Comparison of ENCODE assay signal across 8 mouse cellular contexts in genomic region chr16:94527152-94527534, GRCm38 (mm10). TPM values are rescaled to one million over a fixed set of nuclear protein-coding genes. Genes with fewer than 3 reads are reported as not detected.
DNase-seq lines count a peak whose midpoint lies in the region; ATAC-seq and TF ChIP-seq lines count a peak whose summit lies in the region.

No protein-coding gene starts in this region.

- peak overlapping the region; percentile 96 for H3K27ac ChIP-seq in heart, embryonic 11.5 days (ENCODE audit: low read depth, low read length)
- H3K27ac ChIP-seq in forebrain, embryonic 12.5 days, result peak overlapping the region; percentile 96
- H3K27ac ChIP-seq in liver, embryonic 14.5 days, result peak overlapping the region; percentile 79

- ATAC-seq in heart, embryonic 11.5 days (replicated peaks; ENCODE audit: insufficient number of reproducible peaks, low FRiP score, low TSS enrichment), result no peak
- ATAC-seq in forebrain, embryonic 12.5 days (ENCODE audit: low FRiP score), result no peak
- ATAC-seq in liver, embryonic 14.5 days (ENCODE audit: insufficient read depth), result no peak

- H3K9me3 ChIP-seq in heart, embryonic 11.5 days (replicated peaks; ENCODE audit: control insufficient read depth, low read length), result no peaks in the 10 kb centered on the region
- no peaks in the 10 kb centered on the region for H3K9me3 ChIP-seq in forebrain, embryonic 12.5 days
- no peaks in the 10 kb centered on the region for H3K9me3 ChIP-seq in liver, embryonic 14.5 days (ENCODE audit: control insufficient read depth, low read length)

- peak overlapping the region; percentile 73 for H3K4me3 ChIP-seq in heart, embryonic 11.5 days (ENCODE audit: low read depth, low read length)
- peak overlapping the region; percentile 82 for H3K4me3 ChIP-seq in C2C12 (ENCODE audit: insufficient read depth, poor library complexity, severe bottlenecking)
- H3K4me3 ChIP-seq in forebrain, embryonic 12.5 days (replicated peaks), result peak overlapping the region; percentile 90
- H3K4me3 ChIP-seq in liver, embryonic 14.5 days (ENCODE audit: insufficient read depth in 1 of 2, low read depth in 2 of 2, low read length in 2 of 2), result peak overlapping the region; percentile 73 to 85

- TF ChIP-seq CTCF in C2C12 (IDR thresholded peaks at IDR 0.05; ENCODE audit: control insufficient read depth, insufficient read depth, insufficient read length), result no peak
- no peak for TF ChIP-seq CTCF in liver, embryonic 14.5 days (IDR thresholded peaks at IDR 0.05; ENCODE audit: low read depth)

- no peaks in the 10 kb centered on the region for H3K36me3 ChIP-seq in heart, embryonic 11.5 days (ENCODE audit: control insufficient read depth, insufficient read depth, low read length)
- H3K36me3 ChIP-seq in C2C12 (ENCODE audit: control insufficient read depth, insufficient read depth), result no peaks in the 10 kb centered on the region
- no peaks in the 10 kb centered on the region for H3K36me3 ChIP-seq in forebrain, embryonic 12.5 days (replicated peaks)
- H3K36me3 ChIP-seq in liver, embryonic 14.5 days (replicated peaks; ENCODE audit: control insufficient read depth, insufficient read depth, low read depth), result no peaks in the 10 kb centered on the region

- H3K9ac ChIP-seq in heart, embryonic 11.5 days (ENCODE audit: low read depth, low read length), result peak overlapping the region; percentile 83
- peak overlapping the region; percentile 82 for H3K9ac ChIP-seq in forebrain, embryonic 12.5 days
- H3K9ac ChIP-seq in liver, embryonic 14.5 days (replicated peaks), result peak overlapping the region; percentile 92

- WGBS in heart, embryonic 11.5 days (ENCODE audit: insufficient replicate concordance), result 4% methylated on average over 13 of the region's 13 CpGs
- WGBS in forebrain, embryonic 12.5 days, result 7% methylated on average over 13 of the region's 13 CpGs
- under 1% methylated on average over 13 of the region's 13 CpGs for WGBS in liver, embryonic 14.5 days (ENCODE audit: insufficient replicate concordance)

- H3K79me2 ChIP-seq in C2C12 (ENCODE audit: control insufficient read depth, insufficient read depth), result peaks cover 45% of the 10 kb centered on the region

- H3K27me3 ChIP-seq in heart, embryonic 11.5 days (ENCODE audit: control insufficient read depth, insufficient read depth, low read length), result no peaks in the 10 kb centered on the region
- H3K27me3 ChIP-seq in C2C12 (ENCODE audit: control insufficient read depth, insufficient read depth, insufficient read length), result no peaks in the 10 kb centered on the region
- no peaks in the 10 kb centered on the region for H3K27me3 ChIP-seq in forebrain, embryonic 12.5 days
- H3K27me3 ChIP-seq in liver, embryonic 14.5 days (ENCODE audit: control insufficient read depth, insufficient read depth, low read length), result no peaks in the 10 kb centered on the region

- peaks cover 22% of the 10 kb centered on the region for H3K79me3 ChIP-seq in C2C12 (ENCODE audit: low read depth)

- peak overlapping the region; percentile 67 for H3K4me2 ChIP-seq in heart, embryonic 11.5 days
- peak overlapping the region; percentile 74 for H3K4me2 ChIP-seq in forebrain, embryonic 12.5 days
- H3K4me2 ChIP-seq in liver, embryonic 14.5 days (ENCODE audit: low read depth), result peak overlapping the region; percentile 85

- no peak for TF ChIP-seq EP300 in liver, embryonic 14.5 days (IDR thresholded peaks at IDR 0.05; ENCODE audit: low read depth)

- DNase-seq in heart, postnatal 4 days, result no peak
- DNase-seq in liver, embryonic 14.5 days (ENCODE audit: low read depth in 3 of 3, low spot score in 3 of 3), result no peak
- no peak for DNase-seq in adrenal gland, adult 18-20 months (ENCODE audit: low spot score in 2 of 2)
- DNase-seq in ovary, postnatal 14 days (ENCODE audit: low spot score), result no peak
- no peak for DNase-seq in B cell, adult 2 months

- peaks cover 22% of the 10 kb centered on the region for H3K4me1 ChIP-seq in heart, embryonic 11.5 days (ENCODE audit: control insufficient read depth, insufficient read depth, low read length)
- peaks cover 24% of the 10 kb centered on the region for H3K4me1 ChIP-seq in forebrain, embryonic 12.5 days
- peaks cover 11 to 25% of the 10 kb centered on the region in 2 experiments for H3K4me1 ChIP-seq in liver, embryonic 14.5 days (replicated peaks; ENCODE audit: control insufficient read depth in 2 of 2, insufficient read depth in 2 of 2, low read length in 1 of 2)

- H3ac ChIP-seq in C2C12 (ENCODE audit: control insufficient read depth, insufficient read length, low read depth), result peak overlapping the region; percentile 88

TF ChIP-seq in C2C12, 6 proteins besides CTCF, POLR2A, EP300 and RAD21:
- TF ChIP-seq FOSL1 (IDR thresholded peaks at IDR 0.05; ENCODE audit: insufficient read depth, low read length, poor library complexity, severe bottlenecking), result no peak
- TF ChIP-seq USF1 (IDR thresholded peaks at IDR 0.05; ENCODE audit: low read depth), result no peak
- TF ChIP-seq MAX (IDR thresholded peaks at IDR 0.05), result no peak

RNA-seq across cellular contexts. Expression of gene Vps26c, which starts 0.5 kb away (rescaled TPM):
- 47.4 and 54.6 TPM in 2 replicates for polyA plus RNA-seq in heart, embryonic 11.5 days (2014; fragmentation: Nextera tagmentation; extraction: Ambion mirVana)
- 10 to 100 TPM; 28.7 to 29.8 TPM for total RNA-seq in heart, postnatal 4 days (2021)
- 50.3 TPM for polyA plus RNA-seq in C2C12 (2012; fragmentation: generic; extraction: Trizol)
- polyA plus RNA-seq in forebrain, embryonic 12.5 days (2016; fragmentation: Nextera tagmentation; extraction: Ambion mirVana), result 53.3 and 55.6 TPM in 2 replicates
- polyA plus RNA-seq in liver, embryonic 14.5 days (2012; rRNA removed), result 12.2 and 13.3 TPM in 2 replicates
- polyA plus RNA-seq in liver, embryonic 14.5 days (2014; fragmentation: Nextera tagmentation; extraction: Ambion mirVana), result 18.3 and 18.8 TPM in 2 replicates
- 10 to 100 TPM; 54.0 to 54.3 TPM for total RNA-seq in adrenal gland, adult 18-20 months (2021)

RNA-seq across cellular contexts. Expression of gene Dyrk1a, which starts 42.7 kb away (rescaled TPM):
- polyA plus RNA-seq in heart, embryonic 11.5 days (2014; fragmentation: Nextera tagmentation; extraction: Ambion mirVana), result 9.0 and 11.6 TPM in 2 replicates
- total RNA-seq in heart, postnatal 4 days (2021), result 100 to 1,000 TPM; 118 to 135 TPM
- 17.3 TPM for polyA plus RNA-seq in C2C12 (2012; fragmentation: generic; extraction: Trizol)
- 12.0 and 12.8 TPM in 2 replicates for polyA plus RNA-seq in forebrain, embryonic 12.5 days (2016; fragmentation: Nextera tagmentation; extraction: Ambion mirVana)
- 7.5 and 9.2 TPM in 2 replicates for polyA plus RNA-seq in liver, embryonic 14.5 days (2012; rRNA removed)
- 5.0 and 5.6 TPM in 2 replicates for polyA plus RNA-seq in liver, embryonic 14.5 days (2014; fragmentation: Nextera tagmentation; extraction: Ambion mirVana)
- total RNA-seq in adrenal gland, adult 18-20 months (2021), result 10 to 100 TPM; 61.3 to 71.5 TPM
